In genomic region chr12:32211257-32211656, GRCm38 (mm10) we compare ENCODE assay signal across 23 mouse cellular contexts. TPM values are rescaled to one million over a fixed set of nuclear protein-coding genes. Genes with fewer than 3 reads are reported as not detected.
A peak's percentile ranks its signal among the peaks of the same experiment; 100 is the strongest.
DNase-seq lines count a peak whose midpoint lies in the region; ATAC-seq lines count a peak whose summit lies in the region.
"Had no signal": no experiment of that assay in that cellular context is flagged by ENCODE, and none has a peak within 500 bp of the region (broad histone marks: within the 10 kb centered on the region; RNA-seq: fewer than 3 reads in every experiment).

No protein-coding gene starts in this region.

- peaks cover 9% of the 10 kb centered on the region; the same call in 1 of the 2 replicates for H3K4me1 ChIP-seq in forebrain, embryonic 13.5 days
- no peaks in the 10 kb centered on the region for H3K4me1 ChIP-seq in forebrain, embryonic 11.5 days (replicated peaks; ENCODE audit: control insufficient read depth, insufficient read depth, low read length)
- no peaks in the 10 kb centered on the region; the same call in none of the 2 replicates for H3K4me1 ChIP-seq in midbrain, embryonic 13.5 days (replicated peaks)
- no peaks in the 10 kb centered on the region; the same call in 1 of the 2 replicates for H3K4me1 ChIP-seq in midbrain, embryonic 11.5 days (ENCODE audit: control insufficient read depth, insufficient read depth, low read length)
- H3K4me1 ChIP-seq in hindbrain, embryonic 16.5 days (ENCODE audit: control insufficient read depth, insufficient read depth, low read depth, low read length): no peaks in the 10 kb centered on the region
- H3K4me1 ChIP-seq in neural tube, embryonic 15.5 days: no peaks in the 10 kb centered on the region
- H3K4me1 ChIP-seq: embryonic facial prominence, embryonic 12.5 days; limb, embryonic 13.5 days had no signal

- no peak for DNase-seq in forebrain, embryonic 11.5 days (ENCODE audit: low spot score)
- no peak for DNase-seq in midbrain, embryonic 11.5 days (ENCODE audit: low spot score, missing footprints)
- DNase-seq in ovary, postnatal 14 days (ENCODE audit: low spot score): no peak
- DNase-seq in MN1 (ENCODE audit: low spot score): no peak
- DNase-seq: adrenal gland, adult 8-10 months; cerebellum, adult 18-20 months; gastrocnemius, postnatal 36 days; heart, postnatal 36 days; thymus, postnatal 36 days had no signal

- H3K27me3 ChIP-seq in forebrain, embryonic 13.5 days: no peaks in the 10 kb centered on the region
- no peaks in the 10 kb centered on the region for H3K27me3 ChIP-seq in forebrain, embryonic 11.5 days (ENCODE audit: control insufficient read depth, insufficient read depth, low read length)
- H3K27me3 ChIP-seq in midbrain, embryonic 13.5 days: no peaks in the 10 kb centered on the region
- no peaks in the 10 kb centered on the region for H3K27me3 ChIP-seq in midbrain, embryonic 11.5 days (ENCODE audit: control insufficient read depth, insufficient read depth, low read length)
- no peaks in the 10 kb centered on the region for H3K27me3 ChIP-seq in hindbrain, embryonic 16.5 days (replicated peaks; ENCODE audit: control insufficient read depth, insufficient read depth, low read length)
- no peaks in the 10 kb centered on the region for H3K27me3 ChIP-seq in neural tube, embryonic 15.5 days (replicated peaks)
- H3K27me3 ChIP-seq: CH12.LX; embryonic facial prominence, embryonic 12.5 days; heart, embryonic 12.5 days; limb, embryonic 13.5 days; liver, embryonic 15.5 days had no signal

- no peak overlapping the region for H3K4me2 ChIP-seq in forebrain, embryonic 13.5 days
- H3K4me2 ChIP-seq in forebrain, embryonic 11.5 days (ENCODE audit: low read depth, low read length, severe bottlenecking): no peak overlapping the region
- no peak overlapping the region for H3K4me2 ChIP-seq in midbrain, embryonic 13.5 days (replicated peaks)
- H3K4me2 ChIP-seq in midbrain, embryonic 11.5 days: no peak overlapping the region
- H3K4me2 ChIP-seq in hindbrain, embryonic 16.5 days (ENCODE audit: low read length): no peak overlapping the region
- H3K4me2 ChIP-seq in neural tube, embryonic 15.5 days: no peak overlapping the region
- H3K4me2 ChIP-seq: embryonic facial prominence, embryonic 12.5 days; heart, embryonic 12.5 days; limb, embryonic 13.5 days; liver, embryonic 15.5 days had no signal

- no peak overlapping the region for H3K4me3 ChIP-seq in forebrain, embryonic 13.5 days
- no peak overlapping the region for H3K4me3 ChIP-seq in forebrain, embryonic 11.5 days (ENCODE audit: low read depth, low read length)
- no peak overlapping the region for H3K4me3 ChIP-seq in midbrain, embryonic 13.5 days (replicated peaks)
- H3K4me3 ChIP-seq in midbrain, embryonic 11.5 days (ENCODE audit: low read depth, low read length): no peak overlapping the region
- H3K4me3 ChIP-seq in hindbrain, embryonic 16.5 days (ENCODE audit: low read length): no peak overlapping the region
- H3K4me3 ChIP-seq in neural tube, embryonic 15.5 days (replicated peaks): no peak overlapping the region
- H3K4me3 ChIP-seq: embryonic facial prominence, embryonic 12.5 days; heart, embryonic 12.5 days; layer of hippocampus, adult 2 months; limb, embryonic 13.5 days; liver, embryonic 15.5 days; myocyte had no signal

- no peaks in the 10 kb centered on the region for H3K36me3 ChIP-seq in forebrain, embryonic 13.5 days (ENCODE audit: poor library complexity, severe bottlenecking)
- no peaks in the 10 kb centered on the region for H3K36me3 ChIP-seq in forebrain, embryonic 11.5 days (ENCODE audit: control insufficient read depth, insufficient read depth, low read length)
- no peaks in the 10 kb centered on the region for H3K36me3 ChIP-seq in midbrain, embryonic 13.5 days
- no peaks in the 10 kb centered on the region for H3K36me3 ChIP-seq in midbrain, embryonic 11.5 days (ENCODE audit: control insufficient read depth, insufficient read depth, low read length)
- no peaks in the 10 kb centered on the region for H3K36me3 ChIP-seq in hindbrain, embryonic 16.5 days (ENCODE audit: control insufficient read depth, insufficient read depth, low read length)
- H3K36me3 ChIP-seq in neural tube, embryonic 15.5 days: no peaks in the 10 kb centered on the region
- H3K36me3 ChIP-seq: embryonic facial prominence, embryonic 12.5 days; heart, embryonic 12.5 days; limb, embryonic 13.5 days; liver, embryonic 15.5 days had no signal

- no peak overlapping the region for H3K9ac ChIP-seq in forebrain, embryonic 13.5 days
- no peak overlapping the region for H3K9ac ChIP-seq in forebrain, embryonic 11.5 days (ENCODE audit: low read length)
- no peak overlapping the region for H3K9ac ChIP-seq in midbrain, embryonic 13.5 days (replicated peaks)
- H3K9ac ChIP-seq in midbrain, embryonic 11.5 days (ENCODE audit: low read length): no peak overlapping the region
- no peak overlapping the region for H3K9ac ChIP-seq in hindbrain, embryonic 16.5 days (ENCODE audit: low read depth, low read length)
- no peak overlapping the region for H3K9ac ChIP-seq in neural tube, embryonic 15.5 days (replicated peaks)
- H3K9ac ChIP-seq: embryonic facial prominence, embryonic 12.5 days; heart, embryonic 12.5 days; limb, embryonic 13.5 days; liver, embryonic 15.5 days had no signal

- WGBS in forebrain, embryonic 13.5 days: 35% methylated on average over 4 of the region's 4 CpGs
- 71% methylated on average over 4 of the region's 4 CpGs for WGBS in forebrain, embryonic 11.5 days
- WGBS in midbrain, embryonic 13.5 days: 37% methylated on average over 4 of the region's 4 CpGs
- WGBS in midbrain, embryonic 11.5 days: 61% methylated on average over 4 of the region's 4 CpGs
- 37% methylated on average over 4 of the region's 4 CpGs for WGBS in hindbrain, embryonic 16.5 days
- 36% methylated on average over 4 of the region's 4 CpGs for WGBS in neural tube, embryonic 15.5 days

- no peak overlapping the region for H3K27ac ChIP-seq in forebrain, embryonic 13.5 days
- H3K27ac ChIP-seq in forebrain, embryonic 11.5 days (ENCODE audit: low read depth, low read length): no peak overlapping the region
- no peak overlapping the region for H3K27ac ChIP-seq in midbrain, embryonic 13.5 days
- no peak overlapping the region for H3K27ac ChIP-seq in midbrain, embryonic 11.5 days (ENCODE audit: low read depth, low read length)
- H3K27ac ChIP-seq in hindbrain, embryonic 16.5 days (ENCODE audit: low read depth, low read length): no peak overlapping the region
- H3K27ac ChIP-seq in neural tube, embryonic 15.5 days (replicated peaks): 0 out of 2 replicates have a peak overlapping the region, but pooled peaks have one; percentile 38
- H3K27ac ChIP-seq: embryonic facial prominence, embryonic 12.5 days; kidney, postnatal 0 days; layer of hippocampus, adult 2 months; limb, embryonic 13.5 days; liver, embryonic 15.5 days had no signal

- ATAC-seq in forebrain, embryonic 13.5 days: 0 out of 2 replicates have a peak, but pooled peaks have one; percentile 43
- ATAC-seq in forebrain, embryonic 11.5 days (replicated peaks; ENCODE audit: low FRiP score): no peak
- ATAC-seq in midbrain, embryonic 13.5 days: peak; percentile 78
- no peak; the same call in 1 of the 2 replicates for ATAC-seq in midbrain, embryonic 11.5 days (ENCODE audit: low FRiP score)
- ATAC-seq in hindbrain, embryonic 16.5 days: peak; percentile 83
- peak; percentile 50 for ATAC-seq in neural tube, embryonic 15.5 days (ENCODE audit: low FRiP score)
- ATAC-seq: intestine, postnatal 0 days; lung, postnatal 0 days had no signal

- no peaks in the 10 kb centered on the region for H3K9me3 ChIP-seq in forebrain, embryonic 13.5 days (replicated peaks)
- no peaks in the 10 kb centered on the region for H3K9me3 ChIP-seq in forebrain, embryonic 11.5 days (ENCODE audit: control insufficient read depth, low read length)
- H3K9me3 ChIP-seq in midbrain, embryonic 13.5 days: no peaks in the 10 kb centered on the region
- no peaks in the 10 kb centered on the region for H3K9me3 ChIP-seq in midbrain, embryonic 11.5 days (ENCODE audit: control insufficient read depth, low read length)
- no peaks in the 10 kb centered on the region for H3K9me3 ChIP-seq in hindbrain, embryonic 16.5 days (ENCODE audit: control insufficient read depth, low read length)
- H3K9me3 ChIP-seq in neural tube, embryonic 15.5 days (replicated peaks): no peaks in the 10 kb centered on the region
- H3K9me3 ChIP-seq: embryonic facial prominence, embryonic 12.5 days; heart, embryonic 12.5 days; limb, embryonic 13.5 days; liver, embryonic 15.5 days had no signal

RNA-seq across cellular contexts. Expression of gene Pik3cg, which starts 2.8 kb away (rescaled TPM):
- polyA plus RNA-seq in forebrain, embryonic 13.5 days (2015; fragmentation: Nextera tagmentation; extraction: Ambion mirVana): 0.60 and 0.61 TPM in 2 replicates
- polyA plus RNA-seq in forebrain, embryonic 11.5 days (2014; fragmentation: Nextera tagmentation; extraction: Ambion mirVana): 1.3 and 1.4 TPM in 2 replicates
- polyA plus RNA-seq in midbrain, embryonic 13.5 days (2015; fragmentation: Nextera tagmentation; extraction: Ambion mirVana): 0.85 and 1.3 TPM in 2 replicates
- 1.3 TPM in 2 replicates for polyA plus RNA-seq in midbrain, embryonic 11.5 days (2014; fragmentation: Nextera tagmentation; extraction: Ambion mirVana)
- 0.98 and 1.4 TPM in 2 replicates for polyA plus RNA-seq in hindbrain, embryonic 16.5 days (2015; fragmentation: Nextera tagmentation; extraction: Ambion mirVana)
- 0.72 and 2.6 TPM in 2 replicates for polyA plus RNA-seq in neural tube, embryonic 15.5 days (2015; fragmentation: Nextera tagmentation; extraction: Ambion mirVana)
- polyA plus RNA-seq: myocyte had no signal

Comparison
In these comparisons a context has a peak if more than half of its experiments do, and no peak if none do; other contexts are left out.
1. ATAC-seq: peak in forebrain, embryonic 13.5 days (single experiment), midbrain, embryonic 13.5 days (single experiment), hindbrain, embryonic 16.5 days (single experiment) and neural tube, embryonic 15.5 days (single experiment); none in forebrain, embryonic 11.5 days (single experiment) and midbrain, embryonic 11.5 days (single experiment).